Mouse (Mus musculus) forebrain, embryonic 12.5 days (tissue): ENCODE measurements around the gene Usp35. TPM values are rescaled to one million over a fixed set of nuclear protein-coding genes. Genes with fewer than 3 reads are reported as not detected.

Experiments used
- ATAC-seq: fragments of 200-750 bp; cut with Nextera tagmentation; 2 replicates; pipeline ENCODE4 v1.8.0; 2017; ENCODE audit warnings: moderate TSS enrichment; ENCODE audit not compliant: low FRiP score
- H3K27ac ChIP-seq: fragments of 300-500 bp; sonication (generic); 2 replicates; pipeline ENCODE4 v1.5.1; 2016; ENCODE audit warnings: mild to moderate bottlenecking
- H3K27me3 ChIP-seq: fragments of 300-500 bp; sonication (generic); 2 replicates; pipeline ENCODE4 v1.6.1; 2016; ENCODE audit warnings: mild to moderate bottlenecking
- H3K36me3 ChIP-seq: fragments of 300-500 bp; sonication (generic); replicated peaks from 2 replicates; pipeline ENCODE4 v1.6.1; 2016; ENCODE audit warnings: mild to moderate bottlenecking
- H3K4me1 ChIP-seq: fragments of 300-500 bp; sonication (generic); 2 replicates; pipeline ENCODE4 v1.6.1; 2016
- H3K4me2 ChIP-seq: fragments of 300-500 bp; sonication (generic); 2 replicates; pipeline ENCODE4 v1.6.1; 2016; ENCODE audit warnings: mild to moderate bottlenecking, moderate library complexity
- H3K4me3 ChIP-seq: fragments of 300-500 bp; sonication (generic); replicated peaks from 2 replicates; pipeline ENCODE4 v1.5.1; 2016; ENCODE audit warnings: mild to moderate bottlenecking
- H3K9ac ChIP-seq: fragments of 300-500 bp; sonication (generic); 2 replicates; pipeline ENCODE4 v1.6.1; 2016; ENCODE audit warnings: mild to moderate bottlenecking
- H3K9me3 ChIP-seq: fragments of 300-500 bp; sonication (generic); 2 replicates; pipeline ENCODE4 v1.6.1; 2016
- WGBS: fragments of 180-500 bp; shearing (Covaris S2); methylation state at CpG from one replicate; pipeline ENCODE4 v1.1.7; 2016; 5-methylcytosine and 5-hydroxymethylcytosine counted together
- polyA plus RNA-seq: library from polyadenylated mRNA; unstranded; fragments of >200 nt; fragmentation: Nextera tagmentation; extraction: Ambion mirVana; gene quantifications from 2 replicates; pipeline ENCODE4 v1.2.1, GENCODE M21; 2016

Usp35 gene
- polyA plus RNA-seq, 1 experiment from 2014 or later, result 3.3 TPM

DNA sequence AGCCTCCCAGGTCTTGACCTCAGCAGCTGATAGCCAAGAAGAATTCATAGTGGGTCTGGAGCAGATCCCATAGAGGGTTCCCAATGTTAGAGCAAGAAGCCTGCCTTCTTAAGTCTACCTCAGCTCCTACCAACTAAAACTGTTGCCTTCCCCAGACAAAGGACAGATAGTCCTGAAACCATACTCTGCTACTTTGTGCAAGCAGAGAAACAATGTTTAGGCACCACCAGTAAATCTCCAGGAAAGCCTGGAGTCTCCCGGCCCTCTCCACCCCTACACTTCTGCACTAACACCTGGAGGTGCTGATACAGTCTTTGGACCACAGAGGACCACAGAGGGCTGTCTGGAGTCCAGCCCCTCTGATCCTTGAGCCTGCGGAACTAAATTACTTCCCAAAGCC is 12.8 kb upstream of the Usp35 start:
- Histone ChIP-seq H3K27ac (no peak overlapping the region), H3K4me2 (no peak overlapping the region), H3K9me3 (no peaks in the 10 kb centered on the region), H3K4me3 (no peak overlapping the region), H3K9ac (no peak overlapping the region), H3K36me3 (no peaks in the 10 kb centered on the region), H3K4me1 (peaks cover 2% of the 10 kb centered on the region; the same call in 1 of the 2 replicates), H3K27me3 (no peaks in the 10 kb centered on the region)
- no peak for ATAC-seq
- 88% methylated on average over 2 of the region's 2 CpGs for WGBS

DNA sequence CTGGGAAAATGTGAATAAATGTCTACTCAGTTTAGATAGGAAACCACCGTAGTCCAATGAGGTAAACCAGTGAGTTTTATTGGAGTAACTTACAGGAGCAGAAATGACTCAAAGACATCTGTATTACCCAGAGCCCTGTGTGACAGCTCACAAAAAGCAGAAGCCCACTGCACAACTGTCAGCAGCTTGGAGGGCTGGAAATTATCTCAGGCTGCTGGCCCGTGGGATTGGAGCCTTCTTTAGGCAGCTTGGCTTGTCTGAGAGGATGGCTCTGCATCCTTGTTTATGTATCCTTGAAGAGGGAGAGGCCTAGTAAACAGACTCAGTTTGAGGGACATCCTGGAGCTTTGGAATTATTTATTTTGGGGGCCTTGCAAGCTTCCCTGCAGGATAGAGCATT is 11.1 kb upstream of the Usp35 start:
- Histone ChIP-seq H3K4me1 (peaks cover 2% of the 10 kb centered on the region; the same call in 1 of the 2 replicates), H3K9ac (no peak overlapping the region), H3K4me2 (no peak overlapping the region), H3K4me3 (no peak overlapping the region), H3K27me3 (no peaks in the 10 kb centered on the region), H3K36me3 (no peaks in the 10 kb centered on the region), H3K9me3 (no peaks in the 10 kb centered on the region), H3K27ac (no peak overlapping the region)
- ATAC-seq, result no peak
- 94% methylated on average over 2 of the region's 2 CpGs for WGBS

DNA sequence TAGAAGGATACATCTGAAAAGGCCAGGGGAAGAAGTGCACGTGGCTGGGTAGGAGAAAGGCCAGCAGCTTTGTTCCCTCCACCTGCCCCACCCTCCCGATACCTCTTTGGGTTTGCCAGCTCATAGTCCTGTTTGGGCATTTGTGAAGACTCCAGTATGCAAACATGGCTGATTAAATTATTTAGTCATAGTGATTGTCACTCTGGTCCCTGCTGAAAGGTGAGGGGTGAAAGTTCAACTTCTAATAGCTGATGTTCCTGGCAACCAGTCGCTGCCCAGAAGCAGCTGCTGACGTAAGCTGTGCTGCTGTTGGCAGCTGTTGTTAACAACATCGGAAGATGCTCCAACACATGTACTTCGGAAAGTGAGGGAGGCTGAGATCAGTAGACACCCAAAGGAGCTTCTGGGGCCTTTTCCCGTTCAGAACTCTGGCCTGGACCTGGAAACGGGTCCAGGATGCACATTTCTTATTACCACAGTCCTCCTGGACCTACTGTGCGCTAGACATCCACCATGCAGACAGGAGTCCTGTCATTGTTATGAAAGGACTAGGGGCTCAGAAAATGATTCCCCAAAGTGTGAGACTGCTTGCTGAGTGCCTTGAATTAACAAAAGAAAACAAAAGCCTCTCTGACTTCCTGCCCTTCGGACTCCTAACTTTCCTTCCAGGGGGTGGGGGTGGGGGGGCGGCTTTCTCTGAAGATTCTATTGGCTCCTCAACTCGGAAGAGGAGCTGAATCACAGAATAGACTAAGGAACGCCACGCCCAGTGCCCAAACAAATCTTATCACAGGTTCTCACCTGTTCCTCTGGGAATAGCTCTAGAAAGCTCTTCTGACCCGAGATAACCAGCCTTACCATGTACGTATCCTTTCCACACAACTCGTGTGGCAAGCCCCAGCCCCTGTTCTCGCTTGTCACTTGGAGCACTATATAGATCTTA is 9.4 kb upstream of the Usp35 start:
- Histone ChIP-seq H3K27ac (no peak overlapping the region), H3K27me3 (no peaks in the 10 kb centered on the region), H3K4me2 (no peak overlapping the region), H3K9me3 (no peaks in the 10 kb centered on the region), H3K9ac (no peak overlapping the region), H3K36me3 (no peaks in the 10 kb centered on the region), H3K4me1 (peaks cover 2% of the 10 kb centered on the region; the same call in 1 of the 2 replicates), H3K4me3 (no peak overlapping the region)
- ATAC-seq, result no peak
- WGBS, result 67% methylated on average over 18 of the region's 18 CpGs

DNA sequence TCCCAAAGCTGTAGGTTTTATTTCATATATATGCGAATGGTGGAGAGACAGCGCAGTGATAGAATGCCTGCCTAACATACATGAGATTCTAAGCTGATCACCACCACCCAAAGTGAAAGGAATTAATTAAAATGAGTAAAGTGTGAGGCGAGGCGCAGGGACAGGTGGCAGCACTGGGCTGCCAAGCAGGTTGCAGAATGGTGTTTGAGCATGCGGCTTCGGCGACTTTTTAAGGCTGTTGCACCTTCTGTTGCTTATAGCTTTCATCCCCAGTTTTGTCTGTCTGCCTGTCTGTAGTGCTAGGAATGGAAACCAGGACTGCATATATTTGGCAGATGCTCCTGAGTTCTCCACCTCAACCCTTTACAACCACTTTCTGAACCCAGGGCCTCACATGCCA is 7.8 kb upstream of the Usp35 start:
- Histone ChIP-seq H3K27me3 (no peaks in the 10 kb centered on the region), H3K9me3 (no peaks in the 10 kb centered on the region), H3K36me3 (no peaks in the 10 kb centered on the region), H3K27ac (no peak overlapping the region), H3K4me1 (no peaks in the 10 kb centered on the region), H3K4me3 (no peak overlapping the region), H3K9ac (no peak overlapping the region), H3K4me2 (no peak overlapping the region)
- WGBS, result 89% methylated on average over 7 of the region's 7 CpGs
- ATAC-seq, result no peak

DNA sequence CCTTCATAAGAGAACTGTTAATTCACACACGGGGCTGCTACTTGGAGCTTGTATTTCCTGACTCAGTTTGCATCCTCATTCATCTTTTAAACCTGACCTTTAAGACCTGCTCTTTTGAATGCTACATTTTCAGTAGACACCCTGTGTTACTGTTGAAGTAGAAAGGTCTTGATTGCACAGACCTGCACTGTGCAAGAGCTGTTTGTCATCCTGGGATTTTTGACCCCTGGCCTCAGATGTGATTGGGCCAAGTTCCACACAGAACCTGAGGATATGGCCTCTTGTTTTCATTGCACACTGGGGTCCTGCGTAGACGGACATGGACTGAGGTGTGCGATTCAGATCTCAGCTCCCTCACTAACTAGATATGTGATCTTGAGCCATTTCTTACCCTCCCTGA is 6.8 kb upstream of the Usp35 start:
- no peaks in the 10 kb centered on the region for H3K4me1 ChIP-seq
- no peak overlapping the region for H3K4me3 ChIP-seq
- no peak overlapping the region for H3K9ac ChIP-seq
- no peak for ATAC-seq
- WGBS, result 87% methylated on average over 4 of the region's 4 CpGs
- no peaks in the 10 kb centered on the region for H3K27me3 ChIP-seq
- no peak overlapping the region for H3K4me2 ChIP-seq
- H3K9me3 ChIP-seq, result no peaks in the 10 kb centered on the region
- no peak overlapping the region for H3K27ac ChIP-seq
- no peaks in the 10 kb centered on the region for H3K36me3 ChIP-seq

DNA sequence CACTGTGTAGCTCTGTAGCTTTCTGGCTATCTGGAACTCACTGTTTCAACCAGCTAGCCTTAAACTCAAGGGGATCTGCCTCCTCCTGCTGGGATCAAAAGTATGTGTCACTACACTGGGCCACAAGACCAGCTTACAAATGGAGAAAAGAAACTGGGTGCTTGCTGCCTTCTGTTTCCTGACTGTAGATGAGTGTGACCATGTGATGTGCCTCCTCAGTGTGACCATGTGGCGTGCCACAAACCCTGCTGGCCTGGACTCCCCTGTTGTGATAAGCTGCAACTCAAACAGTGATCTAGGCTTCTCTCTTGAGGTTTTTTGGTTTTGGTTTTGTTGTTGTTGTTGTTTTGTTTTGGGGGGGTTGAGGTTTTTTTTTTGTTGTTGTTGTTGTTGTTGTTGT is 4.9 kb upstream of the Usp35 start:
- Histone ChIP-seq H3K27me3 (no peaks in the 10 kb centered on the region), H3K9me3 (no peaks in the 10 kb centered on the region), H3K4me3 (no peak overlapping the region), H3K4me2 (no peak overlapping the region), H3K4me1 (peaks cover 9% of the 10 kb centered on the region), H3K9ac (no peak overlapping the region), H3K27ac (no peak overlapping the region), H3K36me3 (no peaks in the 10 kb centered on the region)
- WGBS, result 77% methylated on average over 1 of the region's 1 CpGs
- ATAC-seq, result no peak

DNA sequence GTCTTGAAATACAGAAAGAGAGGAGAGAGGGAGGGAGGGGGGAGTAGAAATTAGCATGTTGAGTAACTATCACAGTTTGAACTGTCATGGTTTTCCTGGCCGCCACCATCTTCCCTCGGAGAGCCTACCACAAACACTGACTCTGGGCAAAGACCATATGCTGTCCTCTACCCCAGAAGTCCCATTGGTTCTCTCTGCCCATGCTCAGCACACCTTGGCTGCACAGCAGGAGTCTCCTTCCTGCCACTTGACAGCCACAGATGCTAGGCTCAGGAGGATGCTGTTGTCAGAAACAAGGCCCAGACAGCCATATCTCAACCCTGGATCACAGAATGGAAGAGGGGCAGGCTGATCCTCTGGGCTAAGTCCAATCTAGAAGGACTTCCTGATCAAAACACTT is 2.6 kb upstream of the Usp35 start:
- H3K4me3 ChIP-seq, result no peak overlapping the region
- peaks cover 18% of the 10 kb centered on the region for H3K4me1 ChIP-seq
- no peak overlapping the region for H3K27ac ChIP-seq
- no peak overlapping the region for H3K9ac ChIP-seq
- WGBS, result 94% methylated on average over 2 of the region's 2 CpGs
- ATAC-seq, result no peak
- H3K4me2 ChIP-seq, result no peak overlapping the region
- no peaks in the 10 kb centered on the region for H3K9me3 ChIP-seq
- H3K36me3 ChIP-seq, result no peaks in the 10 kb centered on the region
- no peaks in the 10 kb centered on the region for H3K27me3 ChIP-seq

DNA sequence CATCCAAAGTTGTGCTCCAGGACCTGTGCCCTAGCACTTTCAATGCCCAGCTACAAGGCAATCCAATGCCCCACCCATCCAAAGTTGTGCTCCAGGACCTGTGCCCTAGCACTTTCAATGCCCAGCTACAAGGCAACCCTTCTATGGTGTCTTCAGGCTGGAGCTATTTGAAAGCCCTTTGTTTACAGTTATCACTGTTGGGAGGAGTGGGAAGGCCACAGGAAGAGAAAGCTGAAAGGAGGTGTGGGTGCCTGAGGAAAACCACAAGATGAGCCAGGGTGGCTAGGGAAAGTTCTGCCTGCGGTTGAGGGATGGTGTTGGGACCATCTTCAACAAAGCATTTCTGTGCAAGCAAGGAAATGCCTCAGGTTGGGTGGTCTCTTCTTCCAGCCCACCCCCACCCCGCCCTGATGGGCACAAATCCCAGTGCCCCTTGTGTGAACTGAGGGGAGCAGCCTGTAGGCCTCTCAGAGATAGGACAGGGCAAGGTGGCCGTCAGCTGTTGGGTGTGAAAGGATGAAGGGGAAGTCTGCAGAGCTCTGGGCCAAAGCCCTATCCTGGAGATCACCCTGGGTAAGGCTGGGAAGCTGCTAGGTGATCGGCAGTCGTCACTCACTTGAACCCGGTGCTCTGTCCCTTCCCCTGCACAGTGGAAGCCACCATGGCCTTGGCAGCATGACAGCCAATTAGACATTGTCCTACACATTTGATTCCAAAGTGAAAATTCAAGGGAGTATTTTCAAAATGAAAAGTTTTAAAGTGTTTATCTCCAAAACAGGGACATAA is 1.5 kb upstream of the Usp35 start:
- no peaks in the 10 kb centered on the region for H3K36me3 ChIP-seq
- H3K9me3 ChIP-seq, result no peaks in the 10 kb centered on the region
- H3K27me3 ChIP-seq, result no peaks in the 10 kb centered on the region
- H3K4me3 ChIP-seq, result peak overlapping the region; percentile 78
- peak overlapping the region; percentile 82 for H3K4me2 ChIP-seq
- 86% methylated on average over 6 of the region's 6 CpGs for WGBS
- no peak overlapping the region for H3K27ac ChIP-seq
- ATAC-seq, result no peak
- H3K4me1 ChIP-seq, result peaks cover 18% of the 10 kb centered on the region
- H3K9ac ChIP-seq, result peak overlapping the region; percentile 74; the same call in 1 of the 2 replicates

DNA sequence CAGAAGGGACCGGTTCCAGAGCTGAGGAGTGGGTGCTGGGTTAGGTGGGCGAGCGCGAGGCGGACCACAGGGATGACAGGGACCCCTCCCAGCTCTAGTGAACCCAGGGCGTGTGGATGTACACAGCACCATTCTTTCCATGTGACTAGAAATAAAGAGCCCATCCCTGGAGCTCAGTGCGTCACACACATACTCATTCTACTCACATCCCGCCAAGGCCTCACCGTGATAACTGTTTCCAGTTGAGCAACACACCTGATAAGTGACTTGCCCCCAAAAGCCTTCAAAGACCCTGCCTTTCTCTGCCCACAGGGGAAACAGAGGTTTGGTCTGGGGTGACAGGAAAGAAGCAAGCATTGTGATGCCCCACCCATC is 834 bp upstream of the Usp35 start:
- 3% methylated on average over 9 of the region's 9 CpGs for WGBS
- H3K27ac ChIP-seq, result no peak overlapping the region
- H3K9me3 ChIP-seq, result no peaks in the 10 kb centered on the region
- H3K4me1 ChIP-seq, result peaks cover 18% of the 10 kb centered on the region
- no peaks in the 10 kb centered on the region; the same call in 1 of the 2 replicates for H3K27me3 ChIP-seq
- peak overlapping the region; percentile 74 for H3K9ac ChIP-seq
- H3K36me3 ChIP-seq, result no peaks in the 10 kb centered on the region
- peak overlapping the region; percentile 78 for H3K4me3 ChIP-seq
- ATAC-seq, result no peak
- peak overlapping the region; percentile 82 for H3K4me2 ChIP-seq

DNA sequence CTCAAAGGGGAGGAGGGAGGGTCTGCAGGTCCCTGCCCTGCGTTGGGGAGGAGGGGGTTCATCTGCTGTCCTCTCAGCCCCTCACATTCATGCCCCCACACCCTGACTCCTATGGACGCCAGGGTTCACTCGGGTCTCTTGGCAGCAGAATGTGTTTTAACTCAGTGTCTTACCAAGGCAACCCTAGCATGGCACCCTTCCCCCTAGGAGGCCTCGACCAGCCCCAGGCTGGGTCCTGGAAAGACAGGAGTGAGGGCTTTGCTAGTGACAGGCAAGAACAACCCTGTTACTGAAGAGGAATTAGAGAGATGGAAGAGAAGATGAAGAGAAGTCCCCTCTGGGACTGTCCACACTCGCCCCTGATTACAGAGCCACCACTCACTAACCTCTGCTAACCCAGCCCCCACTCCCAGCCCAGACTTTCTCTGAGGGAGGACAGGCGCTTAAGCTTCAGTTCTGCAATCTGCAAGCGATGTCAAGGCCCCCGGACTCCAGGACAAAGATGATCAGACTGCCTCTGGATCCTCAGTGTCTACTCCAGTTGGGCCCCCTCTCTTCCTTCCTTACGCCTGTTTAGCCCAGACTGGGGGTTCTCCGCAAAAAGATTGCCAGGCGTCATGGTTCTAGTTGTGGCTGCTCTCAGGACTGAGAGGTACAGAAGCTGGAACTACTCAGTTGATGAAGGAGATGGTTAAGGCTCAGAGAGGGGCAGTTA is 732 bp downstream of the Usp35 start:
- Histone ChIP-seq H3K4me1 (peaks cover 18% of the 10 kb centered on the region), H3K4me2 (peak overlapping the region; percentile 82), H3K27ac (no peak overlapping the region; the same call in 1 of the 2 replicates), H3K27me3 (peaks cover 15% of the 10 kb centered on the region), H3K36me3 (no peaks in the 10 kb centered on the region), H3K9ac (peak overlapping the region; percentile 70), H3K9me3 (no peaks in the 10 kb centered on the region), H3K4me3 (peak overlapping the region; percentile 78)
- 68% methylated on average over 11 of the region's 11 CpGs for WGBS
- no peak for ATAC-seq

DNA sequence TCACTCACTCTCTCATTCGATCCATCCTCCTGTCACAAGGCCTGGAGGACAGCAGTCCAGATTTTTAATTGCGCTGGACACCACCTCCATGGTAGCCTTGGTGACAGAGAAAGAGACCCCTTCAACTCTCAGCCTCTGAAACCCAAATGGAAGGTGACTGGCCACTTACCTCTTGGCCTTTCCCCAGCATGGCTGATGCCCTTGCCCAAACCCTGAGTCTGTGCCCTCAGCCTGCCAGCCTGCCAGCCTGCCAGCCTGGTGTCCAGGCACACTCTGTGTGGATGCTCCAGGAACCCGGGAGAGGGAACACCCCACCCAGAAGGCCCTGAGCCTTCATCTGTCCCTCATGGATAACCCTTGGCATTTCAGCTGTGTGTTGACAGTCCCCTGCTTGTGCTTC is 2.1 kb downstream of the Usp35 start:
- no peak for ATAC-seq
- H3K36me3 ChIP-seq, result no peaks in the 10 kb centered on the region
- peaks cover 26% of the 10 kb centered on the region for H3K4me1 ChIP-seq
- 87% methylated on average over 3 of the region's 3 CpGs for WGBS
- H3K9ac ChIP-seq, result no peak overlapping the region
- no peak overlapping the region for H3K27ac ChIP-seq
- H3K27me3 ChIP-seq, result peaks cover 30% of the 10 kb centered on the region
- H3K4me3 ChIP-seq, result no peak overlapping the region
- H3K4me2 ChIP-seq, result no peak overlapping the region
- H3K9me3 ChIP-seq, result no peaks in the 10 kb centered on the region
